Mouse (Mus musculus): Measurements from ENCODE around the gene AA986860. TPM values are rescaled to one million over a fixed set of nuclear protein-coding genes. Genes with fewer than 3 reads are reported as not detected.

AA986860 gene
- polyA plus RNA-seq, 1 experiment: 3.3 TPM

DNA sequence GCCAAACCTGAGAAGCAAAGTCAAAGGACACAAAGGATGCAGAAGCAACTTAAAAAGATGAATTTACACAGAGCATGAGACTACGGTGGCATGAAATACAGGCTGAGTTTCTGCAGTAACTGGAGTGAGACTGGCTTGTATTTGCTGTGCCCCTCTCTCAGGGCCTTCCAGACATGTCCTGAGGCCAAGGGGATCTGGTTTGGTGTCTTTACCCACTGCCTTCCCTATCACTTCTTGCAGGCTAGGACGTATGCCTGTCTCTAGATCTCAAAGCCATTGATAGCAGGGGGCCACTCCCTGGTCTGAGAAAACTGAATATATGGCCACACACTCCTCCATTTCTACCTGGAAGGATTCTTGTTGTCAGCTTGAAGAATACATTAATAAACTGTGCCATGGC is 12.4 kb downstream of the AA986860 start:
- no peaks in the 10 kb centered on the region for H3K36me3 ChIP-seq (ENCODE audit: control insufficient read depth, insufficient read depth, low read length, poor library complexity, severe bottlenecking)
- H3K9ac ChIP-seq (ENCODE audit: low read depth, poor library complexity, severe bottlenecking): no peak overlapping the region
- no peak overlapping the region for H3K4me3 ChIP-seq (ENCODE audit: low read depth, low read length)
- H3K27me3 ChIP-seq (ENCODE audit: control insufficient read depth, insufficient read depth, low read length, poor library complexity, severe bottlenecking): no peaks in the 10 kb centered on the region
- no peak for TF ChIP-seq CTCF (IDR thresholded peaks at IDR 0.05; ENCODE audit: low read depth, low read length)
- peaks cover 2% of the 10 kb centered on the region for H3K4me1 ChIP-seq (ENCODE audit: control insufficient read depth, insufficient read depth, low read length)
- no peaks in the 10 kb centered on the region for H3K9me3 ChIP-seq (replicated peaks; ENCODE audit: control insufficient read depth, insufficient read depth, low read length, poor library complexity, severe bottlenecking)
- no peak overlapping the region for H3K27ac ChIP-seq (ENCODE audit: insufficient read depth, low read length)

DNA sequence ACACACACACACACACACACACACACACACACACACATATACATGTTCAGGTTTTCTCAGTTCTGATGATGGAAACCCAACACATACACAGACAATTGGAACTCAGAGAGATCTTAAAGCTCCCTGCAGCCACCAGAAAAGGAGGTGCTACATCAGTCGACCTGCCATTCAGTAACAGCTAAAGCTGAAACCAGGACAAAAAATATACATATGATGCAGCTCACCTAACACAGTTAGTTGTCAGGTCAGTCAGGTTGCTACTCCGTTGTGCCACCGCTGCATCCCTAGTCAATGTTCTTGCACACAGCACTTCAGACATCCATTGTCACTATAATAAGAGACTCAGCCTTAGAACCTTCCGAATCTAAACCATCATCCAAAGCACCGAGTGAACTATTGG is 13.2 kb downstream of the AA986860 start:
- H3K9ac ChIP-seq (ENCODE audit: low read depth, poor library complexity, severe bottlenecking): no peak overlapping the region
- TF ChIP-seq POLR2A (IDR thresholded peaks at IDR 0.05; ENCODE audit: insufficient read depth, low read length) (no peak), EP300 (IDR thresholded peaks at IDR 0.05; ENCODE audit: insufficient read depth, low read depth, low read length) (no peak), CTCF (IDR thresholded peaks at IDR 0.05; ENCODE audit: low read depth, low read length) (no peak)

DNA sequence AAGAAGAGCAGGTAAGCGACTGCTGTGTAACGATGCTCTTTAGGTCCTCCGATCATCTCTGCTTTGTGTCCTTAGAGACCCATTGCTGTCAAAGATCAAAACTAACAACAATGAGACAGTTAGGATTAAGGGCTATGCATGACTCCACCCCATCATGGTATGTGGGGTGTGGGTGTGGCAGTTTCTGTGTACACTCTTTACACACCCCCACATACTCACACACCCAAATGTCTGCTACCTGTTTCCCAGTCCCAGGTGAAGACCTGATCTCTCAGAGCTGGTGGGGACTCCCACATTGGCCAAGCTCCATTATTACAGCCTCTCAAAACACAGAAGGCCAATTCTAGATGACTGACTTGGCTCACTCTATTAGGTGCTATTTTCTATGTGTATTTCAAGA is 13.8 kb downstream of the AA986860 start:
- TF ChIP-seq EP300 (IDR thresholded peaks at IDR 0.05; ENCODE audit: insufficient read depth, low read depth, low read length) (no peak), CTCF (IDR thresholded peaks at IDR 0.05; ENCODE audit: low read depth, low read length) (no peak), POLR2A (IDR thresholded peaks at IDR 0.05; ENCODE audit: insufficient read depth, low read length) (no peak)
- peaks cover 2% of the 10 kb centered on the region for H3K4me1 ChIP-seq (ENCODE audit: control insufficient read depth, insufficient read depth, low read length)
- H3K4me3 ChIP-seq (ENCODE audit: low read depth, low read length): no peak overlapping the region
- no peaks in the 10 kb centered on the region for H3K36me3 ChIP-seq (ENCODE audit: control insufficient read depth, insufficient read depth, low read length, poor library complexity, severe bottlenecking)
- H3K27me3 ChIP-seq (ENCODE audit: control insufficient read depth, insufficient read depth, low read length, poor library complexity, severe bottlenecking): no peaks in the 10 kb centered on the region
- no peaks in the 10 kb centered on the region for H3K9me3 ChIP-seq (replicated peaks; ENCODE audit: control insufficient read depth, insufficient read depth, low read length, poor library complexity, severe bottlenecking)
- H3K27ac ChIP-seq (ENCODE audit: insufficient read depth, low read length): no peak overlapping the region
- H3K9ac ChIP-seq (ENCODE audit: low read depth, poor library complexity, severe bottlenecking): no peak overlapping the region

More for the DNA sequence above, 13.2 kb downstream of the AA986860 start:
- H3K36me3 ChIP-seq (ENCODE audit: control insufficient read depth, insufficient read depth, low read length, poor library complexity, severe bottlenecking): no peaks in the 10 kb centered on the region
- H3K9me3 ChIP-seq (replicated peaks; ENCODE audit: control insufficient read depth, insufficient read depth, low read length, poor library complexity, severe bottlenecking): no peaks in the 10 kb centered on the region
- no peaks in the 10 kb centered on the region for H3K27me3 ChIP-seq (ENCODE audit: control insufficient read depth, insufficient read depth, low read length, poor library complexity, severe bottlenecking)
- H3K4me1 ChIP-seq (ENCODE audit: control insufficient read depth, insufficient read depth, low read length): peaks cover 2% of the 10 kb centered on the region
- H3K27ac ChIP-seq (ENCODE audit: insufficient read depth, low read length): no peak overlapping the region
- no peak overlapping the region for H3K4me3 ChIP-seq (ENCODE audit: low read depth, low read length)

DNA sequence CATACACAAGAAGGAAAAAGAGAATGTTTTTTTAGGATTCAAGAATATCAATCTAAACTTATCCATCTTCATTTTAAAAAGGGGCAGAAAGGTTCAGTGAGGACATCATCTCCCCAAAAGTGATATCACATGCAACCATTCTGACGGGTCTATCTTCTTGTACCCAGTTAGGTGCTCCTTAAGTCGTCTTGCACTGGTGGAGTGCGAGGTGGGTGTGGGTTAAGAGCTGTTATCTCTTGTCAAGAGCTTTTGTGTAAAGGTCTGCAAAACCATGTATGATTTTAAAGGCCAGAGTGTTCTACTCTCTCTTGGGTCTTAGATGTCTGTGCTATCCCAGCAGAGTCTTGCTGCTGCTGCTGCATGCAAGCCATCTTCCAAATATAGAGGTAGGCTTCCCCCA is 15.0 kb downstream of the AA986860 start:
- TF ChIP-seq CTCF (IDR thresholded peaks at IDR 0.05; ENCODE audit: low read depth, low read length): no peak
- TF ChIP-seq EP300 (IDR thresholded peaks at IDR 0.05; ENCODE audit: insufficient read depth, low read depth, low read length): no peak
- no peak for TF ChIP-seq POLR2A (IDR thresholded peaks at IDR 0.05; ENCODE audit: insufficient read depth, low read length)
- H3K9me3 ChIP-seq (replicated peaks; ENCODE audit: control insufficient read depth, insufficient read depth, low read length, poor library complexity, severe bottlenecking): no peaks in the 10 kb centered on the region
- H3K36me3 ChIP-seq (ENCODE audit: control insufficient read depth, insufficient read depth, low read length, poor library complexity, severe bottlenecking): no peaks in the 10 kb centered on the region

DNA sequence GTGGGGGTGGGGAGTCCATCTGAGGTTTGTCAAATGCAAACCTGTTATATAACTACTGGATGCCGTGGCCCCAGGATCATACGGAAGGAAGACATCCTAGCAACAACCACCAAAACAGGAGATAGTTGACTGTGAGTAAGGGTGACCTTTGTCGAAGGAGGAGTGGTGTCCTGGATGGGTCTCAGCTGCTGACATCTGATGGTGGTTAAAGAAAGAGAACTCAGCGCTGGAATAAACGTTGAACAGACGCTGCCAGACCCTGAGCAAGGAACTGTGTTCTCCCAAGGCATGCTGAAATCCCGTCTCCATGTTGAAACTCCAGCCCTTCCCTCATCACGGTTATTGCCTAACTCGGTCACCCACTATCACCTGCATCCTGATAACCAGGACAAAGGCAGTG is 27.9 kb downstream of the AA986860 start:
- Histone ChIP-seq H3K27me3 (ENCODE audit: control insufficient read depth, insufficient read depth, low read length, poor library complexity, severe bottlenecking) (no peaks in the 10 kb centered on the region), H3K9ac (ENCODE audit: low read depth, poor library complexity, severe bottlenecking) (no peak overlapping the region), H3K9me3 (replicated peaks; ENCODE audit: control insufficient read depth, insufficient read depth, low read length, poor library complexity, severe bottlenecking) (no peaks in the 10 kb centered on the region), H3K4me3 (ENCODE audit: low read depth, low read length) (no peak overlapping the region), H3K4me1 (ENCODE audit: control insufficient read depth, insufficient read depth, low read length) (no peaks in the 10 kb centered on the region), H3K27ac (ENCODE audit: insufficient read depth, low read length) (no peak overlapping the region), H3K36me3 (ENCODE audit: control insufficient read depth, insufficient read depth, low read length, poor library complexity, severe bottlenecking) (no peaks in the 10 kb centered on the region)
- TF ChIP-seq EP300 (IDR thresholded peaks at IDR 0.05; ENCODE audit: insufficient read depth, low read depth, low read length): no peak
- TF ChIP-seq CTCF (IDR thresholded peaks at IDR 0.05; ENCODE audit: low read depth, low read length): no peak
- TF ChIP-seq POLR2A (IDR thresholded peaks at IDR 0.05; ENCODE audit: insufficient read depth, low read length): no peak

More for the DNA sequence above, 15.0 kb downstream of the AA986860 start:
- Histone ChIP-seq H3K4me1 (ENCODE audit: control insufficient read depth, insufficient read depth, low read length) (no peaks in the 10 kb centered on the region), H3K9ac (ENCODE audit: low read depth, poor library complexity, severe bottlenecking) (no peak overlapping the region), H3K4me3 (ENCODE audit: low read depth, low read length) (no peak overlapping the region), H3K27ac (ENCODE audit: insufficient read depth, low read length) (no peak overlapping the region), H3K27me3 (ENCODE audit: control insufficient read depth, insufficient read depth, low read length, poor library complexity, severe bottlenecking) (no peaks in the 10 kb centered on the region)

DNA sequence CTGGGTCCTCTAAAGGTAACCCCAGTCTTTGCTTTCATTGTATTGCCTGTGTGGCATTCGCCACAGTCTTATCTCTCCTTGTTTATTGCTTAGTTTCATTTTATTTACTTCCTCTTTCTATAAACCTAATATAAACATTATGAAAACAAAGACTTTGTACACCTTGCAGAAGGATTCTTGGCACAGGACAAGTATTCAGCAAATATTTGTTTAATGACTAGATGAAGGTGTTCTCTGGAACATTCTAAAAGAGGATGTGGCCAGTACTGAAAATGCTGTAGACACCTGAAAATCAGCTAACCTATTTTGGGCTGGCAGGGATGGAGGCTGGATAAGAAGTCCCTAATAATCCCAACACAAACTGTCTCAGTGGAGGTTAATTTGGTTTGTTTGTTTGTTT is 29.8 kb downstream of the AA986860 start:
- H3K4me1 ChIP-seq (ENCODE audit: control insufficient read depth, insufficient read depth, low read length): no peaks in the 10 kb centered on the region

More for the DNA sequence above, 29.8 kb downstream of the AA986860 start:
- Histone ChIP-seq H3K36me3 (ENCODE audit: control insufficient read depth, insufficient read depth, low read length, poor library complexity, severe bottlenecking) (no peaks in the 10 kb centered on the region), H3K4me3 (ENCODE audit: low read depth, low read length) (no peak overlapping the region), H3K9me3 (replicated peaks; ENCODE audit: control insufficient read depth, insufficient read depth, low read length, poor library complexity, severe bottlenecking) (no peaks in the 10 kb centered on the region), H3K27me3 (ENCODE audit: control insufficient read depth, insufficient read depth, low read length, poor library complexity, severe bottlenecking) (no peaks in the 10 kb centered on the region), H3K27ac (ENCODE audit: insufficient read depth, low read length) (no peak overlapping the region), H3K9ac (ENCODE audit: low read depth, poor library complexity, severe bottlenecking) (no peak overlapping the region)
- TF ChIP-seq EP300 (IDR thresholded peaks at IDR 0.05; ENCODE audit: insufficient read depth, low read depth, low read length) (no peak), POLR2A (IDR thresholded peaks at IDR 0.05; ENCODE audit: insufficient read depth, low read length) (no peak), CTCF (IDR thresholded peaks at IDR 0.05; ENCODE audit: low read depth, low read length) (no peak)

All from ES-Bruce4 (cell line).